Mouse (Mus musculus): ENCODE data around the gene Isca1.

DNA sequence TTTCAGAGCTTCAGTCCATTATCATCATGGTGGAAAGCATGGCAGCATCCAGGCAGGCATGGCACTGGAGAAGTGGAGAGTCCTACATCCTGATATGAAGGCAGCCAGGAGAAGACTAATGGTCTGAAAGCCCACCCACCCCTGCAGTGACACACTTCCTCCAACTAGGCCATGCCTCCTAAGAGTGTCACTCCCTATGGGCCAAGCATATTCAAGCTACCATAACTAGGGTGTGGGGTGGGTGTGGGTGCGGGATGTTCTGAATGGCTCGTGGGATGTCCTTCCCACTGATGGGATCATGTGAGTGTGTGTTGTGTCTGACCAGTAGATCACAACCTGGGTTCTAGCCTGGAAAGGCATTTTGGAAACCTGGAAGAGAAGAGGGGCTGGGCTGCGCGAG lies 35.7 kb downstream of the Isca1 start:
- TF ChIP-seq CTCF (conservative IDR thresholded peaks at IDR 0.05; ENCODE audit: low read length) = no peak
- no peak for TF ChIP-seq POU5F1 (IDR thresholded peaks at IDR 0.05; ENCODE audit: borderline replicate concordance, low read length)
- TF ChIP-seq NANOG (IDR thresholded peaks at IDR 0.05; ENCODE audit: borderline replicate concordance, low read length) = no peak

Measured in E14TG2a.4 (cell line).